Mouse (Mus musculus) liver, embryonic 14.5 days (tissue): ENCODE measurements around the gene Cyth1.

Experiments
- CTCF ChIP-seq: IDR thresholded peaks from 2 replicates; pipeline ENCODE4 v1.5.1; 2016; ENCODE audit warnings: antibody characterized with exemption, low read depth, control low read depth
- EP300 ChIP-seq: IDR thresholded peaks from 2 replicates; pipeline ENCODE4 v1.6.1; 2016; ENCODE audit warnings: antibody characterized with exemption, low read depth

GRCm38 (mm10) chr11:118247359-118248095, 865 bp downstream of the Cyth1 start:
- TF ChIP-seq EP300 (no peak), CTCF (no peak)
